Mouse (Mus musculus): Measurements from ENCODE around the gene Kif24. TPM values are rescaled to one million over a fixed set of nuclear protein-coding genes. Genes with fewer than 3 reads are reported as not detected.
"Not testable (repeated sequence)": the region's sequence is repeated elsewhere in the genome, so short reads cannot be mapped to it uniquely, and the experiment has no call there.

Gene Kif24
- total RNA-seq, 2 experiments from 2014 or later = 0.52 to 1.0 TPM

- DNase-seq (ENCODE audit: low spot score in 2 of 2) = no peak
Measured at GRCm38 (mm10) chr4:41493464-41494116, 28.9 kb upstream of the Kif24 start.

- DNase-seq (ENCODE audit: low spot score in 2 of 2) = no peak
Measured at GRCm38 (mm10) chr4:41492951-41493350, 28.3 kb upstream of the Kif24 start.

- DNase-seq (ENCODE audit: low spot score in 2 of 2) = peak in 1 of 2 experiments; percentile 46
Measured at GRCm38 (mm10) chr4:41481601-41482017, 16.9 kb upstream of the Kif24 start.

- DNase-seq (ENCODE audit: low spot score in 2 of 2) = no peak
Measured at GRCm38 (mm10) chr4:41480254-41480653, 15.6 kb upstream of the Kif24 start.

- no peak for DNase-seq (ENCODE audit: low spot score in 2 of 2)
Measured at GRCm38 (mm10) chr4:41479456-41479804, 14.7 kb upstream of the Kif24 start.

- no peak for DNase-seq (ENCODE audit: low spot score in 2 of 2)
Measured at GRCm38 (mm10) chr4:41478751-41479455, 14.2 kb upstream of the Kif24 start.

GRCm38 (mm10) chr4:41477648-41478160 is 13.0 kb upstream of the Kif24 start:
- no peak for DNase-seq (ENCODE audit: low spot score in 2 of 2)

GRCm38 (mm10) chr4:41471384-41471689 is 6.7 kb upstream of the Kif24 start:
- DNase-seq (ENCODE audit: low spot score in 2 of 2) = no peak

GRCm38 (mm10) chr4:41470684-41471383 is 6.1 kb upstream of the Kif24 start:
- DNase-seq (ENCODE audit: low spot score in 2 of 2) = peak; percentile 71 to 75

- DNase-seq (ENCODE audit: low spot score in 2 of 2) = no peak
Measured at GRCm38 (mm10) chr4:41470051-41470683, 5.5 kb upstream of the Kif24 start.

GRCm38 (mm10) chr4:41469199-41469598 is 4.5 kb upstream of the Kif24 start:
- no peak for DNase-seq (ENCODE audit: low spot score in 2 of 2)

- DNase-seq (ENCODE audit: low spot score in 2 of 2) = peak; percentile 37 to 80
Measured at GRCm38 (mm10) chr4:41468396-41469080, 3.9 kb upstream of the Kif24 start.

GRCm38 (mm10) chr4:41465287-41465665 is 589 bp upstream of the Kif24 start:
- no peak for DNase-seq (ENCODE audit: low spot score in 2 of 2)

GRCm38 (mm10) chr4:41463051-41463738 is 1.5 kb downstream of the Kif24 start:
- not testable (repeated sequence) for DNase-seq (ENCODE audit: low spot score in 2 of 2)

GRCm38 (mm10) chr4:41460690-41461089 is 4.0 kb downstream of the Kif24 start:
- DNase-seq (ENCODE audit: low spot score in 2 of 2) = no peak

- DNase-seq (ENCODE audit: low spot score in 2 of 2) = no peak
Measured at GRCm38 (mm10) chr4:41447595-41447994, 17.1 kb downstream of the Kif24 start.

- no peak for DNase-seq (ENCODE audit: low spot score in 2 of 2)
Measured at GRCm38 (mm10) chr4:41442790-41443302, 21.8 kb downstream of the Kif24 start.

GRCm38 (mm10) chr4:41438931-41439330 is 25.8 kb downstream of the Kif24 start:
- no peak for DNase-seq (ENCODE audit: low spot score in 2 of 2)

- no peak for DNase-seq (ENCODE audit: low spot score in 2 of 2)
Measured at GRCm38 (mm10) chr4:41416966-41417365, 47.7 kb downstream of the Kif24 start.

GRCm38 (mm10) chr4:41409341-41409740 is 55.3 kb downstream of the Kif24 start:
- peak; percentile 11 to 62 for DNase-seq (ENCODE audit: low spot score in 2 of 2)

Measured in layer of hippocampus, adult 18-20 months (tissue).